Mouse (Mus musculus): ENCODE data around the gene Nek9.

DNA sequence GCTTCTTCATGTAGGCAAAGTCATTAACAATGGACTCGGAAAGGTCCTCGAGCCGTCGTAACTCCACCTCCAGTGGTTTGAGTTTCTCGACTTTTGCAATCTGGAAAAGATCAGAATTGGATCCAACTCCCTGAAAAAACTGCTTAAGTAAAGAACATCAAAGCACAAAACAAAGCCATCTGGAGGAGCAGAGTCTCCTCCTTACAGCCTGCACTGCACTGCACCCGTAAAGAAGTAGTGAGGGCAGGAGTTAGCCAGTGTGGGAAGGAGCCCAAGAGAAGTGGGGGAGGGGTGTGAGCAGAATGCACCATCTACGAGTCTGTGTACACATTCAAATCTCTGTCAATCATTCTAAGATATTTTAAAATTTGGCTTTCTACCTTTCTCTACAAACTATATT lies 5.1 kb upstream of the Nek9 start:
- TF ChIP-seq GATA1 (IDR thresholded peaks at IDR 0.05; ENCODE audit: low read length) (no peak), TAL1 (IDR thresholded peaks at IDR 0.05; ENCODE audit: low read length) (no peak)
